Mouse (Mus musculus) small intestine, adult 2 months (tissue): ENCODE data around the gene Ms4a7.

Experiments
- CTCF ChIP-seq: fragments of 200-500 bp; IDR thresholded peaks from 2 replicates; pipeline ENCODE4 v1.5.1; 2012; ENCODE audit warnings: low read depth, mild to moderate bottlenecking, control low read depth, inconsistent platforms, low read length, moderate library complexity, mixed read lengths; ENCODE audit not compliant: insufficient replicate concordance, insufficient read length; ENCODE audit errors: extremely low read depth
- POLR2A ChIP-seq: fragments of 200-500 bp; IDR thresholded peaks from 2 replicates; pipeline ENCODE4 v1.6.1; 2012; ENCODE audit warnings: low read depth, mild to moderate bottlenecking, control low read depth, inconsistent platforms, low read length, moderate library complexity

GRCm38 (mm10) chr19:11292990-11293389 lies 43.0 kb downstream of the Ms4a7 start:
- TF ChIP-seq POLR2A = no peak
- TF ChIP-seq CTCF = no peak
